Mouse (Mus musculus): ENCODE measurements around the gene Vmn1r90. TPM values are rescaled to one million over a fixed set of nuclear protein-coding genes. Genes with fewer than 3 reads are reported as not detected.
"Not testable (repeated sequence)": the region's sequence is repeated elsewhere in the genome, so short reads cannot be mapped to it uniquely, and the experiment has no call there.

The Vmn1r90 gene
- polyA plus RNA-seq (2012; rRNA removed): 0.08 and 0.13 TPM in 2 replicates

- no peak for DNase-seq (ENCODE audit: low spot score)
Observed at GRCm38 (mm10) chr7:14563406-14563805, at the start of gene Vmn1r90. Gene Vmn1r90 (minus strand): TSS chr7:14563506.

- DNase-seq (ENCODE audit: low spot score): not testable (repeated sequence)
Observed at GRCm38 (mm10) chr7:14593009-14593408, 29.7 kb upstream of the Vmn1r90 start.

GRCm38 (mm10) chr7:14552284-14552683 is 11.0 kb downstream of the Vmn1r90 start:
- no peak for DNase-seq (ENCODE audit: low spot score)

DNA sequence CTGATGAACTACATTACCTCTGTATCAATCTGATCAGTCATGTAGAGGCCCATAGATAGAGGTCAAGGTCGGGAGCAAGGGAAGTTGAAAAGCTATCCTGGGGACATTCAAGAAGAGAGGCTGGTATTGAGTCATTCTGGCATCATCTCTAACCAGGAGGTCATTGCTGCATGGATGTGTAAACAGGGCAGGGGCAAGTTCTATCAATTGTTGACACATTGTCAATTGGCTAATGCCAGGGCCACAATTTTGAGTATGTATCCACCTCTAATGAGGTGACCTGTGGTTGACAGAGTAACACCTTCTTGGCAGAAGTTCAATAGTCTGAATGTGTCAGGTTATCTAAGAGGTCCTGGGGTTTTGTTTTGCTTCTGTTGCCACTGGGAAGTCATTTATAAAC is 38.0 kb downstream of the Vmn1r90 start:
- no peak for DNase-seq (ENCODE audit: low spot score)

DNA sequence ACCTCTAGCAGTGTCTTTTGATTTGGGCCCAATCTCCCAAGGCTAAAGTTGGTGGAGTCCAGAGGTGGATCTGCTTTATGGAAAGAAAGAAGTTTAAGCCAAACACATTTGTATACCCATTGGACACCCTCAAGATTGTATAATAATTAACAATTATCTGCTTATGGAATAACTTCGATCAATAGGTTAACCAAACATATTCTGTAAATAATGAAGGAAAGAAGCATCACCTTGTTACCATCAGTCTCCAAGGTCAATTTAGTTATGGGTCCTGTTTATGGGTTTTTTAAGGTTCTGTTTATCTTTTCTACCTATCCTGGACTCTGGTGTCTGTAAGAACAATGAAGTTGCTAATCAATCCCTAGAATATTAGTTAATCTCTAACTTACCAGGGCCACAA is 40.7 kb downstream of the Vmn1r90 start:
- no peak for DNase-seq (ENCODE audit: low spot score)

DNA sequence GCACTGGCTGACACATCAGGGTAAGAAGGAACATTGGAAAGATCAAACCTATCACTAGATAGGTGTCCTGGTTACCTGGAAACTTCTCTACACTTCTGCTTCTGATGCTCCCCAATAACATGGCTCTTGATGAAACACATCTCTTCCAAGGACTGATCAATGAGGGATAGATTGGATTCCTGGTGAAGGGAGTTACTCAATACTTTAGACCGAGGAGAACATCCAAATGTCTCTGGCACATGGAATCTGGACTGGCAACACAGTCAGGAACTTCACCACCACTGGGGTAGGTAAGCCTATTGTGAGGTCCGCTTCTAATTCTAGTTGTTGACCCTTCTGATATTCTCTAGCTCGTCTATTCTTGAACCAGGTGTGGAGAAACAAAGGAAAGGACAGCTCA is 45.0 kb downstream of the Vmn1r90 start:
- DNase-seq (ENCODE audit: low spot score): no peak

Other genes with a start within 250 kb of the Vmn1r90 start
- not detected in 2 replicates for gene Obox8, start 229.9 kb downstream of the Vmn1r90 start, polyA plus RNA-seq (2012; rRNA removed)
- not detected in 2 replicates for gene Sult2a8, start 116.7 kb downstream of the Vmn1r90 start, polyA plus RNA-seq (2012; rRNA removed)
- gene Sult2a7, start 69.3 kb downstream of the Vmn1r90 start, polyA plus RNA-seq (2012; rRNA removed): not detected in 2 replicates
- gene Obox7, start 96.0 kb upstream of the Vmn1r90 start, polyA plus RNA-seq (2012; rRNA removed): not detected in 2 replicates

Data from urinary bladder, adult 2 months (tissue).